Mouse (Mus musculus): ENCODE results near the gene Pdap1.
"Not testable (repeated sequence)": the region's sequence is repeated elsewhere in the genome, so short reads cannot be mapped to it uniquely, and the experiment has no call there.

The Pdap1 gene

DNA sequence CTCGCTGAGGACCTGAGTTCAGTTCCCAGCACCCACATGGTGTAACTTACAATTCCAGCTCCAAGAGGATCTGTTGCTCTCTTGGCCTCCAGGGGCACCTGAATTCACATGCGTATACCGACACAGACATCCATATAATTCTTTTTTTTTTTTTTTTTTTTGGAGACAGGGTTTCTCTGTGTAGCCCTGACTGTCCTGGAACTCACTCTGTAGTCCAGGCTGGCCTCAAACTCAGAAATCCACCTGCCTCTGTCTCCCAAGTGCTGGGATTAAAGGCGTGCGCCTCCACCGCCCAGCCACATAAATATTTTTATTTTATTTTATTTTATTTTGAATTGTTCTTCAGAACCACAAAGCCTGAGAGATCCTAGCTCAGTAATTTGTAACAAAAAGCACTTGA is 56.8 kb downstream of the Pdap1 start:
- DNase-seq (ENCODE audit: low spot score in 2 of 2): not testable (repeated sequence)

DNA sequence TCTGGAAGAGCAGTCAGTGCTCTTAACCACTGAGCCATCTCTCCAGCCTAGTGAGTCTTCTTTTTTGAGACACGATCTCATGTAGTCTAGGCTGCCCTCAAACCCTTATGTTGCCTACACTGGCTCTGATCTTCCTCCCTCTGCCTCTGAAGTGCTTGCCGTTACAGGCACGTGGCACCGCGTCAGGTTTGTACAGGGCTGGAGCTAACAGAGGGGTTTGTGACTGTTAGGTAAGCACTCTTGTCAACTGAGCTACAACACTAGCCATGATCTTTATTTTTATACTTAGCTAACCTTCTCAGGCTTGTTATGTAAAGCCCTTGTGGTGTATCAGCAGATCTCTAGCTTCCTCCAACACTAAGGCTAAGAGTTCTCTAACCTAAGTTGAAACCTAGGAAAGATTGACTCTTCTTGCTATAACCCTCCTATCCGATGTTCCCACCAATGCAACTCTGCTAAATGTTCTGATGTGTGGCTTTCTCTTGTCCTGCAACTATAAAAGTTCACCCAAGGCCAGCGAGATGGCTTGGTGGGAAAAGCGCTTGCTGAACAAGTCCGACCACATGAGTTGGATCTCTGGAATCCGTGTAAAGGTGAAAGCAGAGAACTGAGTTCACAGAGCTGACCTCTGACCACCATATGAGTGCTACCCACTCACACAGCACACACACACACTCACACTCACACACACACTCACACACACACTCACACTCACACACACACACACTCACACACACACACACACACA is 58.0 kb downstream of the Pdap1 start:
- DNase-seq (ENCODE audit: low spot score in 2 of 2): no peak
